Mouse (Mus musculus) E14TG2a.4 (cell line): ENCODE measurements around the gene Ermard.
A peak's percentile ranks its signal among the peaks of the same experiment; 100 is the strongest.
"Not testable (repeated sequence)": the region's sequence is repeated elsewhere in the genome, so short reads cannot be mapped to it uniquely, and the experiment has no call there.

Experiments
- H3K27me3 ChIP-seq: 2 replicates; pipeline ENCODE4 v1.6.1; 2014; ENCODE audit warnings: low read length, control low read depth; ENCODE audit not compliant: insufficient read depth
- H3K36me3 ChIP-seq: 2 replicates; pipeline ENCODE4 v1.6.1; 2014; ENCODE audit warnings: low read length, control low read depth; ENCODE audit not compliant: insufficient read depth
- H3K4me1 ChIP-seq: replicated peaks from 2 replicates; pipeline ENCODE4 v1.6.1; 2014; ENCODE audit warnings: low read depth, low read length, control low read depth
- H3K4me3 ChIP-seq: replicated peaks from 2 replicates; pipeline ENCODE4 v1.5.1; 2014; ENCODE audit warnings: mild to moderate bottlenecking, low read length
- H3K9me3 ChIP-seq: 2 replicates; pipeline ENCODE4 v1.6.1; 2014; ENCODE audit warnings: low read length, control low read depth
- CTCF ChIP-seq: conservative IDR thresholded peaks from 2 replicates; pipeline ENCODE4 v1.5.1; 2014; ENCODE audit warnings: low read length
- NANOG ChIP-seq: IDR thresholded peaks from 2 replicates; pipeline ENCODE4 v1.6.1; 2014; ENCODE audit warnings: borderline replicate concordance, low read length, mixed read lengths
- POU5F1 ChIP-seq: IDR thresholded peaks from 2 replicates; pipeline ENCODE4 v1.6.1; 2014; ENCODE audit warnings: low read length, borderline replicate concordance

Gene Ermard

DNA sequence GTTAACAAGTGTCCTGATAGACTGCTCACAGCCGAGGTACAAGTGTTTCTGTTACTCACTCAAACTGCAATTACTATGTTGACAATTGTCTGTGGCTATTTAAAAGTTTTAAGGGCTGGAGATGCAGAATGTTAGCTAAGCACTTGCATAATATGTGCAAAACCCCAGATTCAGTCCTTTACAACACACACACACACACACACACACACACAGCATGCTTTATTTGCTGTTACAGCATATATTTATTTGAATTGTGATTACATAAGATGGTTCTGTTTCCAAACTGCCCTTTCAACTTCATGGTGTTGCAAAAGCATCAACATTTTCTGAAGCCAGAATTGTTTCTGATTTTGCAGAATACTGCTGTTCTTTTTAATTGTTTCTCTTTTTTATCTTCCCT is 9.3 kb downstream of the Ermard start:
- not testable (repeated sequence) for H3K27me3 ChIP-seq, H3K36me3 ChIP-seq, H3K4me1 ChIP-seq, H3K4me3 ChIP-seq, H3K9me3 ChIP-seq

DNA sequence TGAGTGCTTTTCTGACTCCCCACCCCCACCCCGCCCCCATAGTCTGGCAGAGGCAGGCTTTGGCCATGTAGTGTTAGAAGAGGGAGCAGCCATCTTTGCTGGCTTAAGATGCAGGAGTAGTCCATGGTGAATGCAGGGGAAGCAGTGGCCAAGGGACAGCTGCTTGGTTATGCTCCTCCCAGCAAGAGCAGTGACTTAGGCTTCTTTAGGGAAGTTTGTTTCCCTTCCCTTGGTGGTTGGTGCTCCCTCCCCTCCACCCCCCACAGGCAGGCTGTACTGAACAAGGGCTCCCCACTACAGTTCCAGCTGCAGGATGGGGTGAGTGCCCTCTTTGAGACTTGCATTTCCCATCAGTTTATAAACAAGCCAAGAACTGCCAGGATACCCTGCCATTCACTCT is 11.8 kb downstream of the Ermard start:
- not testable (repeated sequence) for H3K9me3 ChIP-seq, H3K27me3 ChIP-seq, H3K4me3 ChIP-seq, H3K4me1 ChIP-seq
- peaks cover 31% of the 10 kb centered on the region for H3K36me3 ChIP-seq

DNA sequence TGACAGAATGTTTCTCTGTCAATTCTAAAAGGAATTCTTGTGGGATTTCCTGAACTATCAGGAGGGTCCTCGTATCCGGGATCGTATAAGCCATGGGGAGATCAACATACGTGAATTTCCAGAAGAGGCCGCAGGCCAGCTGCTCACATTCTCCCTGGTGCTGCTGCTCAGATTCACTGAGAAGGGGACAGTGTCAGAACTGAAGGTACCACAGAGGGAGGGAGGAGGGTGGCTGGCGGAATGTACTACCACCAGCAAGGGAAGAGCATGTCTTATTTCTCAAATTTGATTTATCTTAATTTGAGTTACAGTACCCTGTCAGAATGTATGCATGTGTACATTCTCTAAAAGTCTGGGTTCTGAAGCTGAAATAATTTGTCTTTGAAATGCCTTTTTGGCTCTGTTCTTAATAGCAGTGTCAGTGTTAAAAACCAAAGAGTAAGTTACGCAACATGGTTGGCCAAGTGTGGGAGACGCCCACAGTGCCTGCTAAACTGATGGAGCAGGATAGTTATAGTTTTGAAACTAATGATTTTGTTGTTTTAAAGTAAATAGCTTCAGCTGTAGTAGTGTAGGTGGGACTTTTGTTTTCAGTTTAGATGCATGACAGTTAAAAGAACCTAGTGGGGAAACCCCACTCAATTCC is 12.3 kb downstream of the Ermard start:
- H3K27me3 ChIP-seq, H3K9me3 ChIP-seq, H3K4me3 ChIP-seq, H3K4me1 ChIP-seq: not testable (repeated sequence)
- H3K36me3 ChIP-seq, result peaks cover 36% of the 10 kb centered on the region

DNA sequence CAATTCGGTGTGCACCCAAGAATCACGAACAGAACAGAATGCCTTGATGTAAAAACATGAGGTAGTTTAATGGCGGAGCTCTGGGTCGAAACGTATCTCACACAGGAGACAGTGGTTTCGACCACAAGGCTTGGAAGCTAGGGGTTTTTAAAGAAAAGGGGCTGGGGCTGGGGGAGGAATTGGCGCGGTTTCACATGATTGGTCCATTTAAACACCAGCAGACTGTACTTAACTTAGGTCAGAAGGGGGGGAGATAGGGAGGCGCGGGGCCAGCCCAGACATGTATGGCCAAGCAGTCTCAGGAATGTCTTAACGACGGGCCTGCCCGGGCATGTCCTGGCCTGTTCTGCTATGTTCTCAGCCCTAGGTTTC is 12.8 kb downstream of the Ermard start:
- H3K4me1 ChIP-seq, H3K4me3 ChIP-seq, H3K27me3 ChIP-seq, H3K9me3 ChIP-seq: not testable (repeated sequence)
- H3K36me3 ChIP-seq, result peaks cover 41% of the 10 kb centered on the region

DNA sequence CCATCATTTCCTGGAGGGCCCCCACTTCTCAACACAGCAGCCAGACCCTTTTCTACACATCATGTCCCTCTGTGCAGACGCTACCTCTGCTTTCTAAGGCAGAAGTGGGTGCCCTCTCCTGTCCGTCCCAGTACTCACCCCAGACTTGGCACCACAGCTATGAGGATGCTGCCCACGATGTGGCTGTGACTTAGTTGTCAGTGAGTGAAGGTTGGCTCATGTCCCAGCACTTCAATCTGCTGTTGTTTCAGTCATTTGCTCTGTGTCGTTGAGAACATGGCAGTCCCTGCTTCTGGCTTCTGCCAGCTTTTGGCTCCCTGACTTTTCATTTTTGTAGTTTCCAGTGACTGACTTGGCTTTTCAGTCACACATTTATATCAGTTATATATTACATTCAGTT is 14.9 kb downstream of the Ermard start:
- Histone ChIP-seq H3K9me3 (0 out of 2 replicates have a peak, but pooled peaks cover 2% of the 10 kb centered on the region), H3K4me1 (peaks cover 12% of the 10 kb centered on the region; the same call in 1 of the 2 replicates), H3K27me3 (no peaks in the 10 kb centered on the region), H3K4me3 (no peak overlapping the region), H3K36me3 (peaks cover 62% of the 10 kb centered on the region)
- no peak for TF ChIP-seq NANOG
- TF ChIP-seq CTCF, result no peak

DNA sequence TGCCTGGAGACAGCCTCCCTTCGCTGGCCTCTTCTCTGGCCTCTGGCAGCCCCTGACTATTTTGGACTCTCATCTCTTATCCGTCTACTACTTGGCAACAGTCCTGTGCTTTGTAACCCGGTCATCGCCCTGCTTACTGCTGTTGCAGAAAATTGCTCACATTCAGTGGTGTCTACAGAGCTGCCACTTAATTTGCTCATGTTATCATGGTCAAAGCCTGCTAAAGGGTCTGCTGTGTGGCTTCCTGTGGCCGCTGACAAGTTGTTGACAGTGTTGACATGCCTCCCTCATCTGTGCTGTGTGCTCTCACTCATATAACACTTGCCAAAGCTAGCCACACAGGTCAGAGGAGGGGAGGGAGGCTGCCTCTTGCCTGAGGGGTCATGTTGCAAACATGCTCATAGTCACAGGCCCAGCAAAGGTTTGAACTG is 17.2 kb downstream of the Ermard start:
- Histone ChIP-seq H3K27me3 (no peaks in the 10 kb centered on the region), H3K4me1 (peaks cover 12% of the 10 kb centered on the region; the same call in 1 of the 2 replicates), H3K9me3 (no peaks in the 10 kb centered on the region), H3K4me3 (no peak overlapping the region), H3K36me3 (peaks cover 85% of the 10 kb centered on the region)
- TF ChIP-seq NANOG (no peak), CTCF (no peak), POU5F1 (no peak)

DNA sequence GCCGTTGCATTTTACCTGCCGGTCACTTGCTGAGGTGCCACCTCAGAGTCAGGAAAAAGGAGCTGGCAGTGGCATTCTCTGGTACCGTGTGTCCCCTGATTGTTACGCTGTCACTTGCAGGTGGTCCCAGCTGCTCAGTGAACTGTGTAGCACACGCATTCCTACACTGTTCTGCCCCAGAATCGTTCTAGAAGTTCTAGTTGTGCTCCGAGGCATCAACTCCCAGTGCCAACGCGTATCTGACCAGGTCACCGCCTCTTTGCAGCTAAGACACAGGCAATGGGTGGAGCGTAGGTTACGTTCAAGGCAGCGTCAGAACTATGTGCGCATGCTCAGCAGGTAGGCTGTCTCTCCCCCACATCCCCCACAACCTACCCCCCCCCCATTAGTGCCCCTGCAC is 18.6 kb downstream of the Ermard start:
- H3K36me3 ChIP-seq, result peaks cover 98% of the 10 kb centered on the region
- no peak for TF ChIP-seq NANOG
- TF ChIP-seq POU5F1, result no peak
- TF ChIP-seq CTCF, result no peak
- H3K9me3 ChIP-seq, result no peaks in the 10 kb centered on the region
- no peaks in the 10 kb centered on the region for H3K27me3 ChIP-seq
- no peak overlapping the region for H3K4me3 ChIP-seq
- peaks cover 12% of the 10 kb centered on the region; the same call in 1 of the 2 replicates for H3K4me1 ChIP-seq

DNA sequence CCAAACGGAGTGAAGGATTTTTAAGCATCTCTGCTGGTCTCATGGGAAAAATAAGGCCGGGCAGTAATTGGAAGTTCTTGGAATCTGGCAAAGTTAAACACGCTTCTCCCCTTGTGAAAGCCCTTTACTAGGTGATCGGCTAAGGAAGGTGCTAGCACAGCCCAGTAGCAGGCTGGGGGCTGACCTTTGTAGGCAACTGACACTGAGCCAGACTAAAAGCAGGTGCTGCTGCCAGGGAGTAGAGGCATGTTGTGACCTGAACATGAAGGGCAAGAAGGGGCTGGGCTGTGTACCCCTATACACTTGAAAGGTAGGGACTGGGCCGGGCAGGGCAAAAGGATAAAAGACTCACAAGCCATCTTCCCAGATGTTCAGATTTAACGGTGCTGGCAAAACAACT is 19.3 kb downstream of the Ermard start:
- no peak for TF ChIP-seq CTCF
- no peak for TF ChIP-seq POU5F1
- TF ChIP-seq NANOG, result no peak
- peaks cover 13% of the 10 kb centered on the region; the same call in 1 of the 2 replicates for H3K4me1 ChIP-seq

DNA sequence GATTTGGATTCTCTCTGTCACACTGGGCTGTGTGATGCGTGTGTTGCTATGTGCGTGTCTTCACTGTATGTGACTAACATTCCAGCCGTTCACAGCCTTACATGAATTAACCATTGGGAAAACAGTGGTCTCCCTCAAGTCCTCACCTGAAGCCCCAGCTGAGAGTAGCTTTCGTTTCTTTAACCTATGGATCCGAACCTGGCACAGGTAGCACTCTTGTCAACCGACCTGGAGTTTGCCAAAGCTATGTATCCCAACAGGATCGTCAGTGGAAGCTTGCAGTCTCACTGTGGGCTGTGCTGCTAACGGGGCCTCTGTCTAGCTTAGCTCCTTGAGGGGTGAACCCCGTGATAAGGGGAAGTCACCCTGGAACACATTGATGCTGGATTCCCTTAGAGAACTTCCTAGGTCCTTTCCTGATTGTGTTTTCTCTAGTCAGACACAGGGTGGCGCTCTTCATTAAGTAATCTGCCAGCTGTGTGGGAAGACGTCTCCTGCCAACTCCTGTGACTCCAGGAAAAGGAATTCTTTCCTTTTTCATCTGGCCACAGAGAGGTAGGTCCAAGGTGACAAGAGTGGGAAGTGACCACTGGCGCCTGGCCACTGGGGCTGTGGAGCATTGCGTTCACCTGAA is 24.5 kb downstream of the Ermard start:
- Histone ChIP-seq H3K36me3 (peaks cover 54% of the 10 kb centered on the region), H3K4me3 (peak overlapping the region; percentile 11), H3K27me3 (no peaks in the 10 kb centered on the region), H3K4me1 (peaks cover 17% of the 10 kb centered on the region), H3K9me3 (no peaks in the 10 kb centered on the region)
- TF ChIP-seq NANOG (no peak), POU5F1 (no peak), CTCF (peak; percentile 47)

More for the DNA sequence above, 19.3 kb downstream of the Ermard start:
- Histone ChIP-seq H3K4me3 (no peak overlapping the region), H3K36me3 (peaks cover 97% of the 10 kb centered on the region), H3K9me3 (no peaks in the 10 kb centered on the region), H3K27me3 (no peaks in the 10 kb centered on the region)

DNA sequence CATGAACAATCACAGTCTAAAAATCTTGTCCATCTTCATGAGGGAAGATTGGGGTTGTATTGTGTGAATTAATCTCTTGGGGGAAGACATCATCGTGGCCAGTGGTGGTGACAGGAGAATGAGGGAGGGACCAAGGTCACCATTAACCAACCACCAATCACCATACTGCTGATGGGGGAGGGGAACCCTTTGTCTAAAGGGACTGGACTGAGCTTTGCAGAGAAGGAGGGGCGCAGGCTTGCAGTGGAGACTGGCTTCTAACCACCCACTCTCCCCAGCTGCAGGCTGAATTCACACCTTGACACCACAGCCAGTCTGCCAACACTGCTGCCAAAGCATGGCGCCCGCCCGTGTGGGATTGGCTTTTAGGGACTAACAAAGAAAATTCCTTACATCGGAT is 25.1 kb downstream of the Ermard start:
- Histone ChIP-seq H3K27me3 (no peaks in the 10 kb centered on the region), H3K4me1 (peaks cover 17% of the 10 kb centered on the region), H3K36me3 (peaks cover 48% of the 10 kb centered on the region), H3K4me3 (peak overlapping the region; percentile 11), H3K9me3 (no peaks in the 10 kb centered on the region)
- TF ChIP-seq NANOG (no peak), POU5F1 (no peak), CTCF (no peak)
